Mouse (Mus musculus) Patski (cell line): ENCODE data around the gene Nyap2. TPM values are rescaled to one million over a fixed set of nuclear protein-coding genes. Genes with fewer than 3 reads are reported as not detected.
"Not testable (repeated sequence)": the region's sequence is repeated elsewhere in the genome, so short reads cannot be mapped to it uniquely, and the experiment has no call there.

Source experiments
- ATAC-seq: fragments of 100-300 bp; one replicate; pipeline ENCODE4 v1.8.0; 2021
- CTCF ChIA-PET: fragments of 350-600 bp; sonication (Branson Sonifier 250); formaldehyde crosslinking; loops from one replicate; lab custom pipeline; 2022; ENCODE audit warnings: inconsistent platforms; lab: Charles Lee
- POLR2A ChIA-PET: fragments of 350-600 bp; sonication (Branson Sonifier 250); formaldehyde crosslinking; loops from one replicate; lab custom pipeline; 2022; ENCODE audit warnings: antibody characterized with exemption, inconsistent platforms; lab: Charles Lee
- DNase-seq: peaks from one replicate; pipeline ENCODE4 v3.0.0-alpha.2; 2011; ENCODE audit warnings: low read depth, low spot score
- H3K27me3 ChIP-seq: fragments of 371-371 bp; one replicate; pipeline ENCODE4 v1.5.1; 2021
- CTCF ChIP-seq: fragments of 100-300 bp; IDR thresholded peaks from one replicate; pipeline ENCODE4 v1.5.1; 2021
- in situ Hi-C: fragments of 300-500 bp; cut with MboI; formaldehyde crosslinking; loops from 3 replicates; pipeline ENCODE4 v1.11.1; 2018; ENCODE audit warnings: low pct_unique_long_range_greater_than_20kb, mixed read lengths
- polyA plus RNA-seq: library from polyadenylated mRNA; unstranded; gene quantifications from one replicate; pipeline ENCODE4 v1.2.3, GENCODE M21; 2021

Nyap2 gene
- polyA plus RNA-seq, 1 experiment from 2014 or later: not detected

- peaks cover 28% of the 10 kb centered on the region for H3K27me3 ChIP-seq
- no peak for DNase-seq
- in situ Hi-C loops: no loop called here
- ChIA-PET POLR2A (no interaction called here), CTCF (no interaction called here)
- no peak for TF ChIP-seq CTCF
- ATAC-seq: no peak
Measured at GRCm38 (mm10) chr1:81180686-81181085, 103.9 kb downstream of the Nyap2 start.

GRCm38 (mm10) chr1:81209536-81209935, 132.8 kb downstream of the Nyap2 start:
- ChIA-PET POLR2A (no interaction called here), CTCF (no interaction called here)
- H3K27me3 ChIP-seq: peaks cover 31% of the 10 kb centered on the region

GRCm38 (mm10) chr1:81211491-81211890, 134.7 kb downstream of the Nyap2 start:
- ATAC-seq (no peak), DNase-seq (no peak)
- peaks cover 38% of the 10 kb centered on the region for H3K27me3 ChIP-seq
- in situ Hi-C loops: no loop called here
- TF ChIP-seq CTCF: no peak
- ChIA-PET POLR2A (no interaction called here), CTCF (no interaction called here)

More at GRCm38 (mm10) chr1:81209536-81209935, 132.8 kb downstream of the Nyap2 start:
- no peak for TF ChIP-seq CTCF
- ATAC-seq (no peak), DNase-seq (no peak)
- in situ Hi-C loops: no loop called here

- POLR2A ChIA-PET: no interaction called here
- ATAC-seq (no peak), DNase-seq (no peak)
- in situ Hi-C loops: no loop called here
- peaks cover 29% of the 10 kb centered on the region for H3K27me3 ChIP-seq
- CTCF ChIA-PET: no interaction called here
- TF ChIP-seq CTCF: no peak
Measured at GRCm38 (mm10) chr1:81219790-81220189, 143.0 kb downstream of the Nyap2 start.

GRCm38 (mm10) chr1:81231759-81232406, 155.1 kb downstream of the Nyap2 start:
- CTCF ChIA-PET: no interaction called here
- in situ Hi-C loops: no loop called here
- POLR2A ChIA-PET: no interaction called here
- ATAC-seq: no peak
- peaks cover 7% of the 10 kb centered on the region for H3K27me3 ChIP-seq
- no peak for DNase-seq
- TF ChIP-seq CTCF: no peak

- DNase-seq, in situ Hi-C loops, ATAC-seq, POLR2A ChIA-PET, CTCF ChIA-PET, H3K27me3 ChIP-seq: not testable (repeated sequence)
Measured at GRCm38 (mm10) chr1:81232407-81232789, 155.6 kb downstream of the Nyap2 start.

GRCm38 (mm10) chr1:81248447-81249205, 171.9 kb downstream of the Nyap2 start:
- peaks cover 25% of the 10 kb centered on the region for H3K27me3 ChIP-seq
- ATAC-seq (no peak), DNase-seq (no peak)
- ChIA-PET POLR2A (no interaction called here), CTCF (interaction anchor here (0.8 kb wide), 1 partner anchor 18 kb away, joined by 3 read pairs; no protein-coding TSS in a partner anchor)
- in situ Hi-C loops: no loop called here
- TF ChIP-seq CTCF: no peak

GRCm38 (mm10) chr1:81250068-81250467, 173.3 kb downstream of the Nyap2 start:
- TF ChIP-seq CTCF: no peak
- DNase-seq (no peak), ATAC-seq (no peak)
- H3K27me3 ChIP-seq: peaks cover 25% of the 10 kb centered on the region
- ChIA-PET POLR2A (no interaction called here), CTCF (no interaction called here)
- in situ Hi-C loops: no loop called here

GRCm38 (mm10) chr1:81266441-81266840, 189.7 kb downstream of the Nyap2 start:
- no peak for ATAC-seq
- ChIA-PET POLR2A (no interaction called here), CTCF (no interaction called here)
- in situ Hi-C loops: no loop called here
- TF ChIP-seq CTCF: no peak
- peaks cover 61% of the 10 kb centered on the region for H3K27me3 ChIP-seq
- DNase-seq: no peak

- peaks cover 46% of the 10 kb centered on the region for H3K27me3 ChIP-seq
- in situ Hi-C loops: loop anchor here (25.0 kb wide), 1 partner anchor 1094 kb away; no protein-coding TSS in a partner anchor
- TF ChIP-seq CTCF: no peak
- ChIA-PET POLR2A (no interaction called here), CTCF (no interaction called here)
- ATAC-seq (no peak), DNase-seq (no peak)
Measured at GRCm38 (mm10) chr1:81280978-81281377, 204.2 kb downstream of the Nyap2 start.

- H3K27me3 ChIP-seq: peaks cover 36% of the 10 kb centered on the region
- no peak for TF ChIP-seq CTCF
- no peak for ATAC-seq
- CTCF ChIA-PET: interaction anchor here (1.7 kb wide), 1 partner anchor 18 kb away, joined by 4 read pairs; no protein-coding TSS in a partner anchor
- no peak for DNase-seq
- POLR2A ChIA-PET: no interaction called here
- in situ Hi-C loops: loop anchor here (25.0 kb wide), 1 partner anchor 1098 kb away; no protein-coding TSS in a partner anchor
Measured at GRCm38 (mm10) chr1:81285633-81286032, 208.9 kb downstream of the Nyap2 start.
